Mouse (Mus musculus) thymus, adult 2 months (tissue): ENCODE measurements around the gene Rnf227.

Experiments
- CTCF ChIP-seq: fragments of 200-500 bp; IDR thresholded peaks from 2 replicates; pipeline ENCODE4 v1.5.1; 2012; ENCODE audit warnings: mild to moderate bottlenecking, control low read depth, low read length, moderate library complexity, borderline replicate concordance; ENCODE audit not compliant: control insufficient read depth, poor library complexity, insufficient read depth; ENCODE audit errors: extremely low read depth
- POLR2A ChIP-seq: fragments of 200-500 bp; IDR thresholded peaks from 2 replicates; pipeline ENCODE4 v1.6.1; 2012; ENCODE audit warnings: mild to moderate bottlenecking, low read length, control low read depth, moderate library complexity; ENCODE audit not compliant: control insufficient read depth, poor library complexity, insufficient read depth; ENCODE audit errors: extremely low read depth

DNA sequence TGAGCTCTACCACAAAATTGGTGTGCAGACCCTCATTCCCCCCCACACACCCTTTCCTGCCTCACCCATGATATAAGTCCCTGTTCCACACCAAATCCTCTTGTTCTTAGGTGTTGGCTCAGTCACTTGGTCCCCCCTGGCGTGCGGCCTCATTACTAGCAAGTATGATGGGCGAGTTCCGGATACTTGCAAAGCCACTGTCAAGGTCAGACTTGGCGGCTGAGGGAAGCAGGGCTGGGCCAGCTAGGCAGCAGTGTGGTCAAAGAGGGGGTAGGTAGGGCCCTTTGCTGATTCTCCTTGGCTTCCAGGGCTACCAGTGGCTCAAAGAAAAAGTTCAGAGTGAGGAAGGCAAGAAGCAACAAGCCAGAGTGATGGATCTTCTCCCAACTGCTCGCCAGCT, 9.1 kb upstream of the Rnf227 start:
- no peak for TF ChIP-seq CTCF
- no peak for TF ChIP-seq POLR2A
